Mouse (Mus musculus): ENCODE results near the gene Lemd1. TPM values are rescaled to one million over a fixed set of nuclear protein-coding genes. Genes with fewer than 3 reads are reported as not detected.

The Lemd1 gene
- polyA plus RNA-seq (2014; fragmentation: Nextera tagmentation; extraction: Ambion mirVana) = 1.9 and 3.1 TPM in 2 replicates

- no peak for TF ChIP-seq CTCF (IDR thresholded peaks at IDR 0.05; ENCODE audit: low read depth)
- H3K9ac ChIP-seq = peak within 1 kb of the TSS; percentile 72
- H3K4me1 ChIP-seq (ENCODE audit: insufficient read depth) = no peaks in the 10 kb centered on the region; the same call in 1 of the 2 replicates
- H3K27ac ChIP-seq (ENCODE audit: low read depth) = peak within 1 kb of the TSS; percentile 91
- H3K4me2 ChIP-seq = peak within 1 kb of the TSS; percentile 93
- no peaks in the 10 kb centered on the region for H3K9me3 ChIP-seq (ENCODE audit: low read depth, low read length)
- ATAC-seq (ENCODE audit: insufficient read depth) (no peak), DNase-seq (peak; percentile 31)
- no peaks in the 10 kb centered on the region for H3K36me3 ChIP-seq (ENCODE audit: insufficient read depth)
- WGBS = under 1% methylated on average over 34 of the region's 34 CpGs
- H3K27me3 ChIP-seq (ENCODE audit: insufficient read depth, low read length) = peaks cover 67% of the 10 kb centered on the region
- peak within 1 kb of the TSS; percentile 60 for H3K4me3 ChIP-seq (ENCODE audit: low read depth, low read length)
These were observed at the start of gene Lemd1, which contains the start of gene AC124108.1 for GRCm38 (mm10) chr1:132191093-132191785. Gene Lemd1 (plus strand): TSS chr1:132191431. Gene AC124108.1 (plus strand): TSS chr1:132191457.

GRCm38 (mm10) chr1:132141753-132142152, 49.5 kb upstream of the Lemd1 start:
- no peak for TF ChIP-seq CTCF (IDR thresholded peaks at IDR 0.05; ENCODE audit: low read depth)
- H3K4me2 ChIP-seq = no peak overlapping the region
- H3K27ac ChIP-seq (ENCODE audit: low read depth) = no peak overlapping the region
- no peaks in the 10 kb centered on the region for H3K27me3 ChIP-seq (ENCODE audit: insufficient read depth, low read length)
- no peak overlapping the region for H3K4me3 ChIP-seq (ENCODE audit: low read depth, low read length)
- ATAC-seq (ENCODE audit: insufficient read depth) (no peak), DNase-seq (no peak)
- 55% methylated on average over 13 of the region's 13 CpGs for WGBS
- 0 out of 2 replicates have a peak, but pooled peaks cover 10% of the 10 kb centered on the region for H3K4me1 ChIP-seq (ENCODE audit: insufficient read depth)
- no peak overlapping the region for H3K9ac ChIP-seq
- H3K36me3 ChIP-seq (ENCODE audit: insufficient read depth) = no peaks in the 10 kb centered on the region
- no peaks in the 10 kb centered on the region for H3K9me3 ChIP-seq (ENCODE audit: low read depth, low read length)

DNA sequence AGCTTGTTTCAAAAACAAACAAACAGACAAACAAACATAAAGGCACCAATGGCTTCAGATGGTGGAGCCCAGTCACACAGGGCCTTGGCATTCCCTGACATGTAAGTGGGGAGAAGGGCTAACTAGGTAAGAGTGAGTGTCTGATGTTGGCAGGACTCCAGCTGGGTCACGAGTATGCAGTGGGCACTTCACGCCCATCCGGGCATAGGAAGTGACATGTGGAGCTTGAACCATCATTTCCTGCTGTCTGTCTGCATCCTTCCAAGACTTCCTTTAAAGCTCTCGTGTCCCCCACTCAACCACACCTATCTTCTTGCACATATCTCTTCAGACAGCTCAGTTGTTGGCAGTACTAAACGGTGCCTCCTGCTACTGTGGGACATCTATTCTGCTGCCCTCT, 48.2 kb upstream of the Lemd1 start:
- H3K9ac ChIP-seq = no peak overlapping the region
- no peak overlapping the region for H3K4me3 ChIP-seq (ENCODE audit: low read depth, low read length)
- TF ChIP-seq CTCF (IDR thresholded peaks at IDR 0.05; ENCODE audit: low read depth) = no peak
- DNase-seq = peak; percentile 47
- no peak overlapping the region for H3K27ac ChIP-seq (ENCODE audit: low read depth)
- H3K4me1 ChIP-seq (ENCODE audit: insufficient read depth) = 0 out of 2 replicates have a peak, but pooled peaks cover 10% of the 10 kb centered on the region
- no peaks in the 10 kb centered on the region for H3K9me3 ChIP-seq (ENCODE audit: low read depth, low read length)
- 39% methylated on average over 5 of the region's 5 CpGs for WGBS
- no peak overlapping the region for H3K4me2 ChIP-seq
- H3K27me3 ChIP-seq (ENCODE audit: insufficient read depth, low read length) = no peaks in the 10 kb centered on the region
- no peak for ATAC-seq (ENCODE audit: insufficient read depth)
- H3K36me3 ChIP-seq (ENCODE audit: insufficient read depth) = no peaks in the 10 kb centered on the region

DNA sequence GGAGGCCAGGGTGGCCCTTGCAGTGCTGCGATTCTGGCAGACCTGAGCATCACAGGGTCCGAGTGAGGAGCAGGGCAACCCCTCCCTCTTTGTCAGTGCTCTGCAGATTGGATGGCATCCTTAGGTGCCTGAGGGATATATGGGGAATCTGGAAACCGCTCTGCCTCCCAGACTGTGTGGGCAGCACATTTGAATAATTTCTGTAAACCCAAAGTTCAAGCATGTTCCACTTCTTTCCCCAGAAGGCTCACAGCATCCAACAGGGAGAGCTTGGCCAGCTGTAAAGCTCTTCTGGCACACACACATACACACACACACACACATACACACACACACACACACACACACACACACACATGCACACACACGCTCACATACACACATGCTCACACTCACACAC, 47.5 kb upstream of the Lemd1 start:
- no peaks in the 10 kb centered on the region for H3K9me3 ChIP-seq (ENCODE audit: low read depth, low read length)
- H3K9ac ChIP-seq = no peak overlapping the region
- H3K27ac ChIP-seq (ENCODE audit: low read depth) = no peak overlapping the region
- no peaks in the 10 kb centered on the region for H3K27me3 ChIP-seq (ENCODE audit: insufficient read depth, low read length)
- ATAC-seq (ENCODE audit: insufficient read depth) (no peak), DNase-seq (no peak)
- TF ChIP-seq CTCF (IDR thresholded peaks at IDR 0.05; ENCODE audit: low read depth) = no peak
- no peaks in the 10 kb centered on the region for H3K36me3 ChIP-seq (ENCODE audit: insufficient read depth)
- H3K4me2 ChIP-seq = no peak overlapping the region
- 0 out of 2 replicates have a peak, but pooled peaks cover 4% of the 10 kb centered on the region for H3K4me1 ChIP-seq (ENCODE audit: insufficient read depth)
- 54% methylated on average over 4 of the region's 4 CpGs for WGBS
- no peak overlapping the region for H3K4me3 ChIP-seq (ENCODE audit: low read depth, low read length)

DNA sequence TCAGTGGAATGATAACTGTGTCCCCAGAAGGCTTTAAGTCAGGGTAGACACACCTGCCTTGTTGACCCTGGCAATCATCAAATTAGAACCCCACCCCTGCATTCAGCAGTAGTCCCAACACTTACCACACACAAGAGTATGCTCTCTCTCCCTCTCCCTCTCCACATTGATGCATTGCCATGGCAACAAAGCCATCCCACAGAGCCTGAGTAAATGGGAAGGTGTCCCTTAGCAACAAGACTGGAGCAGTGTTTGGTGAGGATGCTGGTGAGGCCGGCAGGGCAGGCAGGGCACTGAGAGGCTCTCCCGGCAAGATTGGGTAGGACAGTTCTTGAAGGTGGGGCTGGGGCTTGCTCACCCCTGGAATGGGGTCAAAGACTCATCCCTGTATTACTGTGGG, 47.0 kb upstream of the Lemd1 start:
- 0 out of 2 replicates have a peak, but pooled peaks cover 4% of the 10 kb centered on the region for H3K4me1 ChIP-seq (ENCODE audit: insufficient read depth)
- no peaks in the 10 kb centered on the region for H3K27me3 ChIP-seq (ENCODE audit: insufficient read depth, low read length)
- H3K36me3 ChIP-seq (ENCODE audit: insufficient read depth) = no peaks in the 10 kb centered on the region
- no peak overlapping the region for H3K4me2 ChIP-seq
- ATAC-seq (ENCODE audit: insufficient read depth) (no peak), DNase-seq (no peak)
- WGBS = 33% methylated on average over 2 of the region's 2 CpGs
- no peak overlapping the region for H3K27ac ChIP-seq (ENCODE audit: low read depth)
- no peak for TF ChIP-seq CTCF (IDR thresholded peaks at IDR 0.05; ENCODE audit: low read depth)
- no peaks in the 10 kb centered on the region for H3K9me3 ChIP-seq (ENCODE audit: low read depth, low read length)
- no peak overlapping the region for H3K4me3 ChIP-seq (ENCODE audit: low read depth, low read length)
- no peak overlapping the region for H3K9ac ChIP-seq

- Histone ChIP-seq H3K9me3 (ENCODE audit: low read depth, low read length) (no peaks in the 10 kb centered on the region), H3K27ac (ENCODE audit: low read depth) (no peak overlapping the region), H3K9ac (no peak overlapping the region), H3K27me3 (ENCODE audit: insufficient read depth, low read length) (no peaks in the 10 kb centered on the region), H3K4me2 (no peak overlapping the region), H3K36me3 (ENCODE audit: insufficient read depth) (no peaks in the 10 kb centered on the region), H3K4me1 (ENCODE audit: insufficient read depth) (0 out of 2 replicates have a peak, but pooled peaks cover 2% of the 10 kb centered on the region), H3K4me3 (ENCODE audit: low read depth, low read length) (no peak overlapping the region)
- 72% methylated on average over 3 of the region's 3 CpGs for WGBS
- ATAC-seq (ENCODE audit: insufficient read depth) = no peak
- no peak for DNase-seq
- TF ChIP-seq CTCF (IDR thresholded peaks at IDR 0.05; ENCODE audit: low read depth) = no peak
These were observed 46.4 kb upstream of the Lemd1 start for GRCm38 (mm10) chr1:132144837-132145236.

DNA sequence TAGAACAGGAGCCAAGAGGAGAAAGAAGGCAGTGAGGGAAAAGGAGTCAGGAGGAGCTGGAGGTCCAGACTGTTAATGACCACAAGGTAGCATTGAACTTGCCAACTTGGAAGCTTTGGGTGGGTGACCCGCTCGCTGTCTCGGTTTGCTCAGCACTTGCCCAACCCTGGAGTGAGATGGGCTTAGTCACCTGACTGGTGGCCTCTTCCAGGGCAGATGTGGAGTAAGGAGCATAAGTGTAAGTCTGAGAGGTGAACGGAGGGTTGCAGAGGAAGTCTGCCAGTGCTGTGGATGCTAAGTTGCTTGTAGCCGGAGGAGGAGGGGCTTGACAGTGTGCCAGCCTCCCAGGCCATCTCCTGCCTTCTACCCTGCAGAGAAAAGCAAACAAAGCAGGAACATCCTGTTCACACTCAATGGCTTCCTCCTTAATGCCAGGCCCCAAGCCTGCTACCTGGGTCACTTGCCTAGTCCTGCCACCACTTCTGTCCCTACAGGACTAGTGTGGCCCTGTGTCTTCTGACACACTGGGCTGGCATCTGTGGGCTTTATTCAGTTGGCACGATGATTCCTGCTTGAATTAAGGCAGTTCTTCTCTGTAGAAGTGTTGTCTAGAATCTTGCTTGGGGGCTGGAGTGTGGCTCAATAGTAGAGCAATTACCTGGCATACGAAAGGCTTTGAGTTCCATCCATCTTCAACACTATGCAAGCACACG, 45.1 kb upstream of the Lemd1 start:
- H3K4me1 ChIP-seq (ENCODE audit: insufficient read depth) = peaks cover 5% of the 10 kb centered on the region; the same call in 1 of the 2 replicates
- H3K36me3 ChIP-seq (ENCODE audit: insufficient read depth) = no peaks in the 10 kb centered on the region
- H3K4me3 ChIP-seq (ENCODE audit: low read depth, low read length) = no peak overlapping the region
- no peaks in the 10 kb centered on the region for H3K9me3 ChIP-seq (ENCODE audit: low read depth, low read length)
- WGBS = 77% methylated on average over 8 of the region's 8 CpGs
- ATAC-seq (ENCODE audit: insufficient read depth) (no peak), DNase-seq (peak; percentile 56)
- TF ChIP-seq CTCF (IDR thresholded peaks at IDR 0.05; ENCODE audit: low read depth) = no peak
- H3K4me2 ChIP-seq = no peak overlapping the region
- H3K27ac ChIP-seq (ENCODE audit: low read depth) = no peak overlapping the region
- no peak overlapping the region for H3K9ac ChIP-seq
- no peaks in the 10 kb centered on the region for H3K27me3 ChIP-seq (ENCODE audit: insufficient read depth, low read length)
